Mouse (Mus musculus) thymus, postnatal 4 days (tissue): ENCODE data around the gene Nipa1.
"Not testable (repeated sequence)": the region's sequence is repeated elsewhere in the genome, so short reads cannot be mapped to it uniquely, and the experiment has no call there.

ENCODE experiments used
- DNase-seq: peaks from one replicate; pipeline ENCODE4 v3.0.0; 2021

Nipa1 gene

GRCm38 (mm10) chr7:56019930-56020253 is at the start of gene Nipa1:
Gene Nipa1 (minus strand): TSS chr7:56019954.
- DNase-seq, result no peak

- DNase-seq, result no peak
These were observed 46.9 kb upstream of the Nipa1 start for GRCm38 (mm10) chr7:56066634-56067033.

- DNase-seq, result no peak
These were observed 46.4 kb upstream of the Nipa1 start for GRCm38 (mm10) chr7:56066136-56066535.

GRCm38 (mm10) chr7:56064876-56065275 is 45.1 kb upstream of the Nipa1 start:
- DNase-seq, result no peak

GRCm38 (mm10) chr7:56055338-56055737 is 35.6 kb upstream of the Nipa1 start:
- no peak for DNase-seq

- DNase-seq, result no peak
These were observed 33.2 kb upstream of the Nipa1 start for GRCm38 (mm10) chr7:56052996-56053395.

GRCm38 (mm10) chr7:56050487-56050911 is 30.7 kb upstream of the Nipa1 start:
- peak; percentile 19 for DNase-seq

- DNase-seq, result peak; percentile 98
These were observed 30.1 kb upstream of the Nipa1 start, which contains the start of gene Herc2 for GRCm38 (mm10) chr7:56049831-56050321. Gene Herc2 (plus strand): TSS chr7:56050196.

- DNase-seq, result no peak
These were observed 27.4 kb upstream of the Nipa1 start for GRCm38 (mm10) chr7:56047178-56047577.

GRCm38 (mm10) chr7:56044267-56044629 is 24.5 kb upstream of the Nipa1 start:
- no peak for DNase-seq

GRCm38 (mm10) chr7:56043577-56044266 is 24.0 kb upstream of the Nipa1 start:
- DNase-seq, result no peak

GRCm38 (mm10) chr7:56042353-56042752 is 22.6 kb upstream of the Nipa1 start:
- DNase-seq, result peak; percentile 88

- DNase-seq, result no peak
These were observed 3.8 kb upstream of the Nipa1 start for GRCm38 (mm10) chr7:56023586-56023985.

- DNase-seq, result peak; percentile 72
These were observed 503 bp downstream of the Nipa1 start for GRCm38 (mm10) chr7:56018972-56019929.

GRCm38 (mm10) chr7:56018446-56018971 is 1.2 kb downstream of the Nipa1 start:
- DNase-seq, result no peak

- DNase-seq, result no peak
These were observed 2.0 kb downstream of the Nipa1 start for GRCm38 (mm10) chr7:56017761-56018160.

- DNase-seq, result no peak
These were observed 3.9 kb downstream of the Nipa1 start for GRCm38 (mm10) chr7:56015837-56016236.

- no peak for DNase-seq
These were observed 4.6 kb downstream of the Nipa1 start for GRCm38 (mm10) chr7:56015172-56015571.

- not testable (repeated sequence) for DNase-seq
These were observed 5.6 kb downstream of the Nipa1 start for GRCm38 (mm10) chr7:56014002-56014702.

GRCm38 (mm10) chr7:56013261-56014001 is 6.3 kb downstream of the Nipa1 start:
- DNase-seq, result no peak

- no peak for DNase-seq
These were observed 8.8 kb downstream of the Nipa1 start for GRCm38 (mm10) chr7:56011018-56011333.

GRCm38 (mm10) chr7:56010318-56011017 is 9.3 kb downstream of the Nipa1 start:
- no peak for DNase-seq
